Mouse (Mus musculus) adrenal gland, adult 18-20 months (tissue): Measurements from ENCODE around the gene Cage1. TPM values are rescaled to one million over a fixed set of nuclear protein-coding genes. Genes with fewer than 3 reads are reported as not detected.
A peak's percentile ranks its signal among the peaks of the same experiment; 100 is the strongest.

Experiments
- DNase-seq, 2 experiments: peaks; one replicate each; pipeline ENCODE4 v3.0.0; 2021 to 2022; ENCODE audit warnings: low spot score in 2 of 2
- microRNA-seq, 2 experiments: library from miRNA; unstranded; fragments of <30 nt; microRNA quantifications; one replicate each; pipeline ENCODE4 v1.2.0; 2021; ENCODE audit warnings: borderline number of aligned reads in 2 of 2
- total RNA-seq, 2 experiments: library from RNA; stranded (reverse); gene quantifications; 1 replicate in 1 of 2; 2 replicates in 1 of 2; pipeline ENCODE4 v1.2.3; 2021

Gene Cage1
- total RNA-seq, 2 experiments from 2014 or later, result 1.7 to 3.6 TPM

GRCm38 (mm10) chr13:37967052-37967437, 69.8 kb downstream of the Cage1 start:
- no peak for DNase-seq

DNA sequence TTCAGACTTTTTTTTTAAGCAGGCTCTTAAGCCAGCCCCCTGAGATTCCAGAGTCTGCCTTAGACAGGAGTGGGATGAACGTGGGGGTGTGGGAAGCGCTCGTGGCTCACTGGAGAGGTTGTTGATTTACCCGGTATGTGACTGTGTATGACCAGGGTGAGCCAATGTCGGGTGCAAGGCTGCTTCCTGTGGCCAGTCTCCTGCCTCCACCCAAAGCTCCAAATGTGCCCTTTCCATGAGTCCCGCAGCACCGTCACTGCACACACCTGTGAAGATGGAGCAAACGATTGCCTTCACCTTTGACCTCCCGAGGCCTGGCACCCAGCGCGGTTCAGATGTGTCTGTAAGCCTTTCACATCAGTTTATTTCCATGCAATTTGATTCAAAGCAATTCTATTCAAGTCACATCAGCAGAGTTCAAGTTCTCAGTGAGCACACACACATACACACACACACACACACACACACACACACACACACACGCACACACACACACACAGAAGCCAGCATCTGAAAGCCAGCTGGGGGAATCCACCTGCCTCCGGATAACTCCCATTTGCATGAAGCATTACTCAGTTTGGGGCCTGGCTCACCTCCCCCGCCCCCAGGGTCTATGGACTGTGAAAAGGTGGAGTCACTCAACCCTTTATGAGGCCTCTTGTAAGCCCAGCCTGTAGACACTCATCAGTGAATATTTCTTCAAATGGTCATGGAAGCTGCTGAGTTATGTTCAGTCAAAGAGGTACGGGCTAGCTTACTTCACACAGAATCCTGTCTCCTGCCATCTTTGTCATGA, 70.4 kb downstream of the Cage1 start:
- no peak for DNase-seq

GRCm38 (mm10) chr13:37965126-37965914, 71.5 kb downstream of the Cage1 start:
- no peak for DNase-seq

GRCm38 (mm10) chr13:37964128-37965087, 72.5 kb downstream of the Cage1 start:
- DNase-seq, result no peak

GRCm38 (mm10) chr13:37963354-37964007, 73.4 kb downstream of the Cage1 start:
- peak; percentile 61 to 67 for DNase-seq

GRCm38 (mm10) chr13:37962541-37962940, 74.3 kb downstream of the Cage1 start:
- DNase-seq, result no peak

- no peak for DNase-seq
Observed at GRCm38 (mm10) chr13:37959936-37960335, 76.9 kb downstream of the Cage1 start.

GRCm38 (mm10) chr13:37959239-37959907, 77.5 kb downstream of the Cage1 start:
- DNase-seq, result no peak

GRCm38 (mm10) chr13:37958498-37959238, 78.2 kb downstream of the Cage1 start:
- DNase-seq, result no peak

Small RNAs within 50 kb of the gene (microRNA-seq; reads per million reads assigned to microRNA genes)
- 0 reads per million in 2 experiments for gene Gm27387

Other genes with a start within 250 kb of the Cage1 start
- 100 to 1,000 TPM; 116 to 173 TPM for gene Ssr1, start 42.9 kb downstream of the Cage1 start, total RNA-seq
- gene Riok1, start 74 bp downstream of the Cage1 start, total RNA-seq, result 10 to 100 TPM; 26.4 to 29.9 TPM
- gene Dsp, start 114.2 kb upstream of the Cage1 start, total RNA-seq, result 1 to 10 TPM in 1 of 2 experiments, under 1 TPM in 1; 0.22 to 1.1 TPM
- 10 to 100 TPM; 22.4 to 22.9 TPM for gene Snrnp48, start 167.9 kb upstream of the Cage1 start, total RNA-seq